Mouse (Mus musculus) heart, postnatal 10 days (tissue): ENCODE measurements around the gene Naa25. TPM values are rescaled to one million over a fixed set of nuclear protein-coding genes. Genes with fewer than 3 reads are reported as not detected.
A peak's percentile ranks its signal among the peaks of the same experiment; 100 is the strongest.

Experiments used
- DNase-seq, 2 experiments: peaks; one replicate each; pipeline ENCODE4 v3.0.0; 2021
- intact Hi-C: fragments of 180-260 bp; cut with DNase I; formaldehyde crosslinking; loops from one replicate; pipeline ENCODE4 v1.15.1; 2025
- total RNA-seq, 2 experiments: library from RNA; stranded (reverse); gene quantifications; 2 replicates each; pipeline ENCODE4 v1.2.3; 2021

Gene Naa25
- 10 to 100 TPM; 22.1 to 23.5 TPM for total RNA-seq

DNA sequence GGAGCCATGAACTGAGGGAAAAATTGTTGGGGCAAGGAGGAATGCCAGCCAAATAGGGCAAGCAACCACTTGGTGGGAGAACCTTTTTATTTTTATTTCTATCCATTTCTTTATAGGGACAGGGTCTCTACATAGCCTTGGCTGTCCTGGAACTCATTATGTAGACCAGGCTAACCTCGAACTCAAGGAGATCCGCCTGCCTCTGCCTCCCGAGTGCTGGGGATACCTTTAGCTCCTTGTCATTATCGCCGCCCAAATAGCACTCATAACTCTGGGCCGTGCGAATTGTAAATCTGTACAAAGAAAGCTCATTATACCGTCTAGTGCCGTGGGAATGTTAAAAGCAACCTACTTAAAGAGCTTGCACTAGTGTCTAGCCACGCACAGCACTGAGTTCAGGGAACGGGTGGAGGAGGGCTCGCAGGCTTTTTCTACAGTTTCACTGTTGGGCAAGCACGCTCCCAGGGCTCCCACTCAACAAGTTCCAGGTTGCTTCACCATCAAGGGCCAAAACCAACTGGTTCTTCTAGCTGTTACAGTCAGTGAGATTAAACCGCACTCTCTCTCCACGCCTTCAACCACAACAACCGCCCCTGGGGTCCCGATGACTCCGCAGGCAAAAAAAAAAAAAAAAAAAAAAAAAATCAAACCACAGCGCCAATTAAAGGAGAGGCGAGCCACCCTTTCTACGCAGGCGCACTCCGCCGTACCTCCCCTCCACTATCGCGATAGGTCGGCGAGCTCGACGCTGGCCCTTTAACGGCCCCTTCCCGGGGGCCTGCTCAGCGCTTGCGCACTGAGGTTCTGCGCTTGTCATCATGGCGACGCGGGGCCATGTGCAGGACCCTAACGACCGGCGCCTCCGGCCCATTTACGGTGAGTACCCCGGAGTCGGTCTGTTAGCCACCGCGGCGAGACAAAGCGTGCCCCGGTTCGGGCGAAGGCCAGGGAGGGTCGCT, at the start of gene Naa25:
Gene Naa25, plus strand, starts transcription at position 750 of the 959 bp plus-strand sequence.
- intact Hi-C loops, result loop anchor here (5.0 kb wide), 1 partner anchor 80 kb away; no protein-coding TSS in a partner anchor
- peak; percentile 96 to 97 for DNase-seq

DNA sequence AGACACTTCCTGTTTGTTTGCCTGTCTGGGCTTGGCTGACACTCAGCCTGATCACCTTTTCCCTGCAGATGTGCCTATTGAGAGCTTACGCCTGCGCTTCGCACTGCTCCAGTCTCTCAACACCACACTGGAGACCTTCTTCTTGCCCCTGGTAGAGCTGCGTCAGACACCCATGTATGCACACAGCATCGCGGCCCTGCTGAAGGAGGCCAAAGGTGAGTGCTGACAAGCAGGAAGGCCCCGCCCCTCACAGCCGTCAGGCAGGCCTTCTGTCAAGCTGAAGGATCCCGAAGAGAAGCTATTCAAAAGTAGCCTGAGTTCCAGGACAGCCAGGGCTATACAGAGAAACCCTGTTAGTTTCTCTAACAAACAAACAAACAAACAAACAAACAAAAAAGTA, 38.5 kb upstream of the Naa25 start:
- intact Hi-C loops, result no loop called here
- DNase-seq, result no peak

DNA sequence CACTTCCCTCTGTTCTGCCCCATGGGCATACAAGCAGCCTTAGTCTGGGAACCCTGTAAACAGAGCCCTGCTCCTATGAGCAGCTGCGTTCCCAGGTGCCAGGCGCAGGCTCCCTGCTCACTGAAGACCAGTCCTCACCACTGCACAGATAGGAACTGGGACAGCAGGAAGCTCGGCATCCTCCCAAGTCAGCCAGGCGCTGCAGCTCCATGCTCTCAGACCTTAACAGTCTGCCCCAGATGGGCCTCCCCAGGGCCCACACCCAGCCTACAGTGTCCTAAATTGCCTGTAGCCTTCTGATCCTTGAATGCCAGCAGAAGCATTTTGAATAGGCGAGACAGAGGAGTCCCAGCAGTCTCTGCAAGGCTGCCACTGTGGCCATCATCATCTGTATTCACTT, 36.0 kb upstream of the Naa25 start:
- no peak for DNase-seq
- intact Hi-C loops, result no loop called here

DNA sequence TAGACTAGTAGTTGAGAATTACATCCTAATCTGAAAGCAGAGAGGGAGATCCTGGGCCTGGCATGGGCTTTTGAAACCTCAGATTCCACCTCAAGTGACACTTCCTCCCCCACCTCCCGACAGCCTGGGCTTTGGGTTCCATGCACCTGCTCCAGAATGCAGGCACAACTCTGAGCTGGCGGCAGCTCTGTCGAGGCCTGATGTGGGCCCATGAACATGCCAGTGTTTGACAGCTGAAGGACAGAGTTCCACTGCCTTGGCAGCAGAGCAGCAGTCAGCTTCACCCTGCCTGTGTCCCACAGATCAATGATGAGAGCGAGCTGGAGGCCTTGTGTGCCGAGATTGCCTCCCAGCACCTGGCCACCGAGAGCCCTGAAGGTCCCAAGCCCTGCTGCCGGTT, 34.3 kb upstream of the Naa25 start:
- intact Hi-C loops, result no loop called here
- DNase-seq, result no peak

DNA sequence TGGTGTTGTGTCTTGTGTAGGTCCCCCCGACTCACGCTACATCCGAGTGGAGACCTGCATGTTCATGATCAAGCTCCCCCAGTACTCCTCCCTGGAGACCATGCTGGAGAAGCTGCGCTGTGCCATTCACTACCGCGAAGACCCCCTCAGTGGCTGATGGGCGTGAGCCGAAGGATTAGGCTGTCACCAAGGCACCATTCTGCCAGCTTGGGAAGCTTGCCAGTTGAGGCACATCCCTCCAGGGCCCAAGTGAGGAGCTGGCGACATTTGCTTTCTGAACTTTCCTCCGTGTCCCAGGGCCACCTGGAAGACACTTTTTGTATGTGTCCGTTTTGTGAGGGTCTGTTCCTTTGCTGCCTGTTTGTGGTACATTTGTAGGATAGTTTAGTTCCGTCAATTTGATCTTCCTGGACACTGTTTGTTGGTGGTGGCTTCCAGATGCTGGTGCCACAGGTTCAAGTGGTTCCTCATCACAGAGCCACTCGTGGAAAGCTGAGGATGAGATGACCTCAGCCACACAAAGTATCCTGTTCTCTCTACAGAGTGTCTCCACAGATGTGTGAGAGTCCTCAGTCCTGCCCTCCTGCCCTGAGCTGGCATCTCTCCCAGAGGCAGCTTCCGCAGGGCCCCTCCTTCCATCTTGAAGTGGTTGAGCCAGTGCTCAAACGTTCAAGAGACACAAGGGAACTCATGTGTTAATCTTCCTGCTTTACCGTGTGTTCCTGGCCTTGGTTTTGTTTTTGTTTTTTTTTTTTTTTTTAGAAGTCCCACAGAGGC, 31.1 kb upstream of the Naa25 start:
- intact Hi-C loops, result no loop called here
- DNase-seq, result no peak

DNA sequence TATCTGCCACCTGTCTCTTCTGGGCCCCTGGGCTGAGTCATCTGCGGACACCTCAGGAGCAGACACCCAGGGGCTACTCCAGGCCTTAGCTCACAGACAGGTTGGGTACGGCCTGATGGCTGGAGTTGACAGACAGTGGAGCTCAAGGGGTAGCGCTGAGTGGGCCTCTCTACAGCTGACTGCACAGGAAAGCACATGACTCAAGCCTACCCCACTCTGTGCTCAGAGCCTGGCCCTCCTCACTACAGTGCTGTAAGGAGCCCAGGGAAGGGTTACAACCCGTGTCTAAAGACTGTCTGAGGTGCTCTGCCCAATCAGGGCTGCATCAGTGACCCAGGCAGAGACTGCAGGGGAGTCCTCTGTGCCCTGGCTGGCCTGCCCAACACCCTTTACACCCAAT, 30.5 kb upstream of the Naa25 start:
- intact Hi-C loops, result no loop called here
- DNase-seq, result no peak

DNA sequence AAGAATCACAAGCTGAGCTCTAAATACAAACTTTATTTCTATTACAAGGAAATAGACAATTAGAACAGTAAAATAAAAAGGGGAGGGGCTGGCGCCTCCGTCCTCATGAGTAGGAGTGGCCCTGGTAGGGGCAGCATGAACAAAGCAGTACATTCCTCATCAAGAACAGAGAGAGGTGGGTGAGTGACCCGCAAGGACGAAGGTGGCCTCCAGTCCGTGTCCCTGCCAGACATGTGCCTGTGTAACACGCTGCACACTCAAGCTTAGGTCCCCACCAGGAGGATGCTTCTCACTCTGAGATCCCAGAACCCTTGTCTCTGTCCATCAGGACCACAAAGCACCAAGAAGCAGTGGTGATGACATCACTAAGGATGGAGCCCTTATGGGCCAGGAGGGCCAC, 26.0 kb upstream of the Naa25 start:
- intact Hi-C loops, result no loop called here
- DNase-seq, result no peak

DNA sequence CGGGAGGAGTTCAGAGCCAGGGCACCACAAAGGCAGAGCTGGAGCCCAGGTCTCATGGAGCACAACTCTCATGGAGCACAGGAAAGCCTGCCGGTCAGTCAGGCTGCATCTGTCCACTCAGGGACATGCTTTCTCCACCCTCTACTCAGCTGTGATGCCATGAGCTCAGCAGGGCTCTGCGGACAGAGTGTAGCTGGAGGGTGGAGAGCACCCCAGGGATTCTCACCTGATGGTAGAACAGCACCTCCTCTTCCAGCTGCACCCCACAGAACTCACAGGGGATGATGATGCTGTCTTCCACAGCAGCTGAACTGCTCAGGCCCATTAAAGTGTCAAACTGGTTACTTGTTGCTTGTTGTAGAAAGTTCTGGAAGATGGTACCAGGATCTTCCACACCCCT, 22.9 kb upstream of the Naa25 start:
- no peak for DNase-seq
- intact Hi-C loops, result loop anchor here (5.0 kb wide), 1 partner anchor 157 kb away; no protein-coding TSS in a partner anchor

DNA sequence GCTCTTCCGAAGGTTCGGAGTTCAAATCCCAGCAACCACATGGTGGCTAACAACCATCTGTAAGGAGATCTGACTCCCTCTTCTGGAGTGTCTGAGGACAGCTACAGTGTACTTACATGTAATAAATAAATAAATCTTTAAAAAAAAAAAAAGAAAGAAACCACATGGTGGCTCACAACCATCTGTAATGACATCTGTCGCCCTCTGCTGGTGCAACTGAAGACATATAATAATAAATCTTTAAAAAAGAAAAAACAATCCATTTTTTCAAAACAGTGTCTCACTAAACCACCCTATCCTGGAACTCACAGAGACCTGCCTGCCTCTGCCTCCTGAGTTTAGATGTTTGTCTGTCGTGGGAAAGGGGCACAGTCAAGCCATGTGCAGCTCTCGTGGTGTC, 20.8 kb upstream of the Naa25 start:
- intact Hi-C loops, result loop anchor here (5.0 kb wide), 1 partner anchor 160 kb away; no protein-coding TSS in a partner anchor
- DNase-seq, result peak; percentile 43 to 70

DNA sequence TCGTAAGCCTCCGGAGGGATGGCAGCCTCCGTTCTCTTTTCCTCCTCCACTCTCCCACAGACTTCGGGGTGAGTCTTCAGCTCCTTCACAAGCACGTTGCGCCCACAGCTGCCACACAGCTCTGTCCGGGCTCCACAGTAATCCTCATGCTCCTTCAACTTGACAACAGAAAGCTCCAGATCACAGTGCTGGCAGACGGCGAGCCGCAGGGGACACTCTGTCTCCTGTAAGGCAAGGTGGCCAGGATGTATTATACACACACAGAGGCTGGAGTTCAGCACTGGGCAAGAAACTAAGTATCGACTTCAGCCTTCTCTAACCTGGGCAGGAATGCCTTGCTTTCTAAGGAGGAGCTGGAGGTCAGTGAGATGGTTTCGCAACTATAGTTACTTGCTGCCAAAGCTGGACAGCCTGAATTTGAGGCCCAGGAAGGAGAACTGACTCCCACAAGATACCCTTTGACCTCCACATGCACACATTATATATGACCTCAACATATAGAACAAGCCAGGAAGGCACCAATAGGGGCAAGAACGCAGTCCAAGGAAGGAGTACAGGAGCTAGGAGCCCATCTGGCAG, 19.0 kb upstream of the Naa25 start:
- intact Hi-C loops, result loop anchor here (5.0 kb wide), 1 partner anchor 161 kb away; no protein-coding TSS in a partner anchor
- DNase-seq, result no peak

DNA sequence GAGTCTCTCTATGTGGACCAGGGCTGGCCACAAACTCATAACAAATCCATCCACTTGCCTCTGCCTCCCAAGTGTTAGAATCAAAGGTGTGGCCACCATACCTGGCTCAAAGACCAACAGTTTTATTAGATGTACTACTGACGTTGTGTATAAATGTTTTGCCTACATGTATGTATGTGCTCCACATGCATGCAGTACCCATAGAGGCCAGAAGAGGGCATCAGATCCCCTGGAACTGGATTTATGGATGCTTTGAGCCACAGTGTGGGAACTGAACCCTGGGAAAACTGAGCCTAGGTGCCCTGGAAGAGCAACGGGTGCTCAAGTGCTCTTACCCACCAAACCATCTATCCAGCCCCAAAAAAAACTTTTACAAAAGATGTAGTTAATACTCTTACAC, 17.0 kb upstream of the Naa25 start:
- no peak for DNase-seq
- intact Hi-C loops, result no loop called here

DNA sequence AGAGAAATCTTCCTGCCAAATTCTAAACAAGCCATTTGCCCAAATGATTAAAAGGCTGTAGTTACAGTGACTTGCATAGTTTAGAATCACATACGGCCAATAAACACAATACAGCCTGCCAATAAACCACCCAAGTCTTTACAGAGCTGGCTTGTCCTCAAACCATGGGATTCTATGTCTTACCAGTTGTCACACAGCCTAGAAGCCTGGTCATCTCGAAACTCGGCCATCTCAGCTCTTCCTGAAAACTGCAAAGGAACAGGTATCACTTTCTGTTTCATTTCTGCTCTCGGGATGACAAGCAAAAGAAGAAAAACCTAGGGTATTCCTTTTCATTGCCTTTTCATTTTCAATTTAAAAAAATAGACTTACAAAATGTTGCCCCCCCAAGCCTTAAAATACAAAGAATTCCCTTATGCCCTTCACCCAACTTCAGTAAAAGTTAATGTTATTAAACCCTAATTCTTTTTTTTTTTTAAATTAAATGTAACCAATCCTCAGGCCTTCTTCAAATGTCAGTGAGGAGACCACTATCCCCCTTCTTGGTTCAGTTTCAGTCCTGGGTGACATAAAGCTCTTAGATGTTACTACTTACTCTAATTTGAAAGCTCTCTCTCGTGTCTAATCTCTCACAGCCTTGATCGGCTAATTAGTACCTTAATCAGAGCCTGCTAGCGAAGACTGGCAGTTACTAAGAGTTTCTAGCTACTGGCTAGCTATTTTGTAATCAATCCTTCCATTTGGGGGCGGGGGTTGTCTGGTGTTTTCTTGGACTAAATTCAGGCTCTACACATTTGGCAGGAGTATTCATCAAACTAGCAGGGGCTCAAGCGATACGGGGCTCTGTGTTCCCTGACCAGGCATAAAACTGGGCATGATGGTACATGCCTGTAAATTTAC, 13.6 kb upstream of the Naa25 start:
- intact Hi-C loops, result no loop called here
- peak in 1 of 2 experiments; percentile 41 for DNase-seq

DNA sequence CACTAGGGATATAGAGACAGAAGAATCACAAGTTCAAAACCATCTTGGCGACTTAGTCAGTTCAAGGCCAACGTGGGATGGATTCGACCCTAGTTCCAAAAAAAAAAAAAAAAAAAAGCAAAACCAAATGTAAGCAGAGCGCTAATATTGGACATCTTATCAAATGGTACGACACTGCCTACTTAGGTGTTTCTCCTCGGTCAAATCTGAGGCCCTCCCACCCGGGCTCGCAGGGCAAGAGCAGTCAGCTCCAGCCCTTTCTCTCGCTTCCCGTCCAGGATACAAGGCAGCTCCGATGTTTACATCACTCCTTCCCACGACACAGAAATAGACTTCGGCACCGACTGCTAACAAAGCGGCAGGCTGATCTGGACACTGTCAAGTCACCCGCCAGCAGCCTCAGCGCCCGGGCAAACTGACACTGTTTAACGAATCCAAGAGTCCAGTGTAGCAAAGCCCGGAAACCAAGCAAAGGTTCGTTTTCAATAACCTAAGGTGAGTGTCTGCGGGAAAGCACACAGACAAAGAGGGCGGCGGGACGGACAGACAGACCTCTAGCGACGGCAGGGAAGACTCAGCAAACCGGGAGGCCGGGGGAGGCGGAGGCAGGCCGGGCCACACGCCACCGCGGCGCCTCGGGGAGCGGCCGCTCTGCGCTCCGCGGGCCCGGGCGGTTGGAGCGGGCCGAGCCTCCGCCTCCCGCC, 12.8 kb upstream of the Naa25 start:
- DNase-seq, result peak; percentile 78 to 81
- intact Hi-C loops, result no loop called here

DNA sequence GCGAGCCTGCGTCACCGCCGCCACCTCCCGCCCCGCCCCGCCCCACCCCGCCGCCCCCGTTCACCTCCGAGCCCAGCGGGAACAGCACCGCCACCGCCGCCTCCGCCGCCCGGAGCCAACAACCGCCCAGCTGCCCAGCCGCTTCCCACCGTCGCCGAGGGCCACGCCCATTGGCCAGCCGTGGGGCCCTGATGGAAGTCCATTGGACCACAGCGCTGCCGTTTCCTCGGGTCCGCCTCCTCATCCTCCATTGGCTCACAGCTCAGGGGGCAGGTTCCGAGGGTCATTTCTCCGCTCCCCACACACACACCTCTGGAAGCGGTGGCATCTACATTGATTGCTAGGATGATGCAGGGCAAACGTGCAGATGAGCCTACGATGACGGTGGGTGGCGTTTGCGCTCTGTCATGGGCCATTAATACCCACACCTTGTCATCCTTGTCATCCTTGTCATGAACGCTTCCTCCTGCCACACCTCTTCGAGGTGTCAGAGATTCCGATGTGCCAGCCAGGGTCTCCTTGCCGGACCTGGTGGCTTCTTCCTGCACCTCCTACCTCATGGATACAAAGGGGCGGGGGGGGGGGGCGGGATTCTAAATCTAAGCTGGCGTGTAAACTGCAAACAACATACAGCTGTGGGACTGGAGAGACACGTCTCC, 12.1 kb upstream of the Naa25 start, which contains the start of gene Trafd1:
Gene Trafd1, minus strand, starts transcription at position 172 of the 659 bp plus-strand sequence.
- DNase-seq, result peak; percentile 96 to 97
- intact Hi-C loops, result no loop called here

DNA sequence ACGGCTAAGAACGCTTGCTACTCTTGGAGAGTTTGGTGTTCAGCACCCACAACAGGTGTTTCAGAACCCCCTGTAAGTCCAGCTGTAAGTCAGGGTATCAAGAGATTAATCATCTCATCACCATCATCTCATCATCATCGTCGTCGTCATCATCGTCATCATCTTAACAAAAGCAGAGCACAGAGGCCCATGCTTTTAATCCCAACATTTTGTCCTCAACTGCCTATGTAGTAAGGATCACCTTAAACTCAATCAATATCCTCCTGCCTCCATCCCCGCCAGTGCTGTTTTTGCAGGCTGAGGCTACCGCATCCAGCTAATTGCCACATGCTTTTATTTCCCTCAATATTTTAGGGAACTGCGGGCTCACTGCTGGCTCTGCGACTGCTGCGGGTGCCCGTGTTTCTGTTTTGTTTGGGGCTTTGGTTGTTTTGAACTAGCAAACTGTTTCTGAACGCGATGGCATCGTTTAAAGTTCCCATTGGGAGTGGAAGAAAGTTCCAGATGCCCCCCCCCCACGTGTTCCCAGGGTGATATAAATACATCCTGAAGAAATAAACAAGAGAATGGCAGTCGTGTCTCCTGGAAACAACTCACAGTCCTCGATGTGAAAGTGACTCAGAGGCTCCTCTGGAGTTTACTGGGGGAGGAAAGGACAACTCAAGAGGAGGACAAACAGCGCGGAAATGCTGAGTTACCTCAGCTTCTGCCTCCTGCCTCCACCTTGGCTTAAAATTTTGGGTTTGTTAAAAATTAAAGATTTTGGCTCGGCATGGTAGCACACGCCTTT, 11.4 kb upstream of the Naa25 start:
- intact Hi-C loops, result no loop called here

DNA sequence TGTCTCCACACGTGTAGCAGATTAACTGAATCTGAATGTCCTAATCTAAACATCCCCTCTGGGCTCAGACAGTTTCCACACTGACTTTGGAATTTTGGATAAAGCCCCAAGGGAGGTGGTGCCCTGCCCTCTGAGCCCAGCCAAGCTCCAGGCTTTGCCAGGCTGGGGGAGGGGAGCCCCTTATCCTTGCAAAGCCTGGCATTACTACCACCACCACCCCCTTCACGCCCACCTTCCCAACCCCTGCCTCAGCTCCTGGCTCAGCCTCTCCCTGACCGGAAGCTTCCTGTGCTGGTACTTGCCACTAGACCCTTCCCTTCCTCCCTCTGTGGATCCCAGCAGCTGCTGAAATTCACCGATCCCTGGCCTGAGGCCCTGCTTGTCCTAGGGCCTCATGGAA, 10.6 kb upstream of the Naa25 start:
- intact Hi-C loops, result no loop called here
- DNase-seq, result peak; percentile 44 to 68

More for the DNA sequence above, 11.4 kb upstream of the Naa25 start:
- peak in 1 of 2 experiments; percentile 22 for DNase-seq

DNA sequence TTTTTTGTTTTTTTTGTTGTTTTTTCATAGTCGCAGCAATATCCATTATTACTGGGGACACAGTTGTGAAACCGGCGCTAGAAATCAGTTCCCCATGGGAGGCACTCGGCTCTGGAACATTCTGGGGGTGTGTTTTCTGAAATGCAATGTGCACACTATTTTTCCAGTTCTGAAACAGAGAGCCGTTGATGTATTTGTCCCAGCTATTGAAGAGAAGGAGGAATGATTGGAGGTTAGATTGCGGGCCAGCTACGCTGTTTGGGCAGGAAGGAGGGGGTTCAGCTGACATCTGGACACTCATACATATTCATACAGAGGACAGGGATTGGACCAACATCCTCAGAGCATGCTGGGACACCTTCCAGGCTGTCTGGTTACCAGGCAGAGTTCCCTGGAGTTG, 8.6 kb upstream of the Naa25 start:
- DNase-seq, result no peak
- intact Hi-C loops, result no loop called here

DNA sequence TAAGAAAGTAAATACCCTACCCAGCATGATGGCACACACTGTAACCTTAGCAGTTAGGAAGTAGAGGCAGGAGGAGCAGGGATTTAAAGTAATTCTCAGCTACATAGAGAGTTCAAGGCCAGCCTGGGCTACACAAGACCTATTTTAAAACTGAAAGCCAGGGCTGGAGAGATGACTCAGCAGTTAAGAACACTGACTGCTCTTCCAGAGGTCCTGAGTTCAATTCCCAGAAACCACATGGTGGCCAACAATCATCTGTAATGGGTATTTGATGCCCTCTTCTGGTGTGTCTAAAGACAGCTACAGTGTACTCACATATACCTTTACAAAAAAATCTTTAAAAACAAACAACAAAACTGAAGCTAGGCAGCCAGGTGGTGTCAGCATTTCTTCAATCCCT, 8.0 kb upstream of the Naa25 start:
- no peak for DNase-seq
- intact Hi-C loops, result loop anchor here (5.0 kb wide), 1 partner anchor 172 kb away; no protein-coding TSS in a partner anchor
